Mouse (Mus musculus) midbrain, embryonic 10.5 days (tissue): ENCODE data around the gene Chmp5. TPM values are rescaled to one million over a fixed set of nuclear protein-coding genes. Genes with fewer than 3 reads are reported as not detected.
"Not testable (repeated sequence)": the region's sequence is repeated elsewhere in the genome, so short reads cannot be mapped to it uniquely, and the experiment has no call there.

Experiments used
- DNase-seq: peaks from one replicate; pipeline ENCODE4 v3.0.0-alpha.2; 2017; ENCODE audit warnings: low spot score
- H3K27ac ChIP-seq: fragments of 300-500 bp; sonication (generic); replicated peaks from 2 replicates; pipeline ENCODE4 v1.5.1; 2016; ENCODE audit warnings: mild to moderate bottlenecking
- H3K27me3 ChIP-seq: fragments of 300-500 bp; sonication (generic); 2 replicates; pipeline ENCODE4 v1.6.1; 2016; ENCODE audit warnings: low read depth, mild to moderate bottlenecking; ENCODE audit not compliant: poor library complexity, severe bottlenecking
- H3K36me3 ChIP-seq: fragments of 300-500 bp; sonication (generic); 2 replicates; pipeline ENCODE4 v1.6.1; 2016; ENCODE audit warnings: mild to moderate bottlenecking, moderate library complexity
- H3K4me1 ChIP-seq: fragments of 300-500 bp; sonication (generic); 2 replicates; pipeline ENCODE4 v1.6.1; 2016
- H3K4me3 ChIP-seq: fragments of 300-500 bp; sonication (generic); 2 replicates; pipeline ENCODE4 v1.5.1; 2016; ENCODE audit warnings: mild to moderate bottlenecking, moderate library complexity
- H3K9me3 ChIP-seq: fragments of 300-500 bp; sonication (generic); replicated peaks from 2 replicates; pipeline ENCODE4 v1.6.1; 2016; ENCODE audit warnings: mild to moderate bottlenecking
- WGBS: fragments of 180-500 bp; shearing (Covaris S2); methylation state at CpG from one replicate; pipeline ENCODE4 v1.1.7; 2016; 5-methylcytosine and 5-hydroxymethylcytosine counted together
- polyA plus RNA-seq: library from polyadenylated mRNA; unstranded; fragments of >200 nt; fragmentation: Nextera tagmentation; extraction: Ambion mirVana; gene quantifications from 2 replicates; pipeline ENCODE4 v1.2.1, GENCODE M21; 2016

The Chmp5 gene
- polyA plus RNA-seq, 1 experiment from 2014 or later, result 99.4 TPM

DNA sequence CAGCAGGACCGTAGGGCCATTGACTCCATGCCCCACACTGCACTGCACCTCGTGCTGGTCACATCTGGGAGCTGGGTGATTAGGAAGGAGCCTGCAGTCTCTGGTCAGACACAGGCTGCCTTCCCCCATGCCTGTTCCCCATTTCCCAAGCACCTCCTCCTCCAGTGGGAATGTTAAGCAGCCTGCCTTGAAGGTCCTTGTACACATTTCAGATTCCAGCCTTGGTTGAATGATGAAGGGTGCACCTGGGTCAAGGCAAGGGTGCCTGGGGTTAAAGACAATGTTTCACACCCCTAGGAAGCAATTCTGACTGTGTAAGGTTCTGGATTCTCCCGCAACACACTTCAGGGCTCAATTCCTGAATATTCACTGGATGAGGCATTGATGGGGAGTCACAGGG, 26.9 kb upstream of the Chmp5 start:
- H3K27ac ChIP-seq, result no peak overlapping the region
- H3K9me3 ChIP-seq, result no peaks in the 10 kb centered on the region
- H3K4me1 ChIP-seq, result peaks cover 5% of the 10 kb centered on the region
- 78% methylated on average over 3 of the region's 3 CpGs for WGBS
- no peaks in the 10 kb centered on the region for H3K36me3 ChIP-seq
- no peak overlapping the region for H3K4me3 ChIP-seq
- no peaks in the 10 kb centered on the region for H3K27me3 ChIP-seq
- DNase-seq, result no peak

DNA sequence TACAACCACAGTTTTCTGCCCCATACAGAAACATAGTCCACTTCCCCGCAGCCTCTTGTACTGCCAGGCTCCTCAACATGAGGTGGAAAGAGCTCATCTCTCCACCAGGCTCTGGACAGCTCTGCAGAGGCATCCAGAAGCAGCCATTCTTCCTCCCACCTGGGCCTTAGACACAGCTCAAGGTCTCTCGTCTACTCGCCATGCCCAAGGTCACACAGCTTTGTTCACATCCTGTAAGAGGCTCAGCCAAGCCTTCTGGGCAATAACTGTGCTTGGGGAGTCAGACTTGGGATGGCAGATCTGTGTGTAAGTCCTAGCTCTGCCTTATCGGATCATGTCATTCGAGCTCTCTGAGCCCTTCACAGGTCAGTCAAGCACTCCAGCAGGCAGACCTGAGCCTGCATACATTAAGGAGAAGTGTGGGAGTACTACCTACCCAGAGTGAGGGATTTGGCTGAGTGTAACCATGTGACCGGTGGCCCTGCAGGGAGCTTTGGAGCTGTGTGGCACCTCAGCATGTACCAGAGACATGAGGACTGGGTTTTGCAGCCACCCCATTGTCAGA, 25.0 kb upstream of the Chmp5 start:
- no peak overlapping the region for H3K4me3 ChIP-seq
- DNase-seq, result no peak
- H3K9me3 ChIP-seq, result no peaks in the 10 kb centered on the region
- no peak overlapping the region for H3K27ac ChIP-seq
- no peaks in the 10 kb centered on the region for H3K36me3 ChIP-seq
- WGBS, result 82% methylated on average over 6 of the region's 6 CpGs
- no peaks in the 10 kb centered on the region for H3K27me3 ChIP-seq
- H3K4me1 ChIP-seq, result peaks cover 5% of the 10 kb centered on the region

DNA sequence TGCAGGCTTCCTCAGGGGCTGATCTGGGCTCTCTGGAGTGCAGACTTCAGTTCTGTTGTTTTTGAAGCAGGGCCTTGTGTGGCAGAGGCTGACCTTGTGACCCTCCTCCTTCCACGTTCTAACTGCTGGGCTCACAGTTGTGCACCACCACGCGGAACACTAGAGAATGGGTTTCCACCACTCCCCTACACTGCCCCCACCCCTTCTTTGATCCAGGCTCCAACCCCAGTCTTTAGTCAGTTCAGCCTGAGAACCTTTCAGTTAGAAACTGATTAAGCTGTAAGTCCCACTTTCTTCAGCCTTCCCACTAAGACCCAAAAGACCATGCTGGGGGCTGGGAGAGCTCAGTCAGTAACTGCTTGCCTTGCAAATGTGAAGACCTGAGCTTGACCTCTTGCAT, 22.6 kb upstream of the Chmp5 start:
- H3K4me3 ChIP-seq, result no peak overlapping the region
- peaks cover 5% of the 10 kb centered on the region for H3K4me1 ChIP-seq
- H3K36me3 ChIP-seq, result no peaks in the 10 kb centered on the region
- H3K9me3 ChIP-seq, result no peaks in the 10 kb centered on the region
- 40% methylated on average over 3 of the region's 3 CpGs for WGBS
- no peak for DNase-seq
- H3K27me3 ChIP-seq, result no peaks in the 10 kb centered on the region
- no peak overlapping the region for H3K27ac ChIP-seq

DNA sequence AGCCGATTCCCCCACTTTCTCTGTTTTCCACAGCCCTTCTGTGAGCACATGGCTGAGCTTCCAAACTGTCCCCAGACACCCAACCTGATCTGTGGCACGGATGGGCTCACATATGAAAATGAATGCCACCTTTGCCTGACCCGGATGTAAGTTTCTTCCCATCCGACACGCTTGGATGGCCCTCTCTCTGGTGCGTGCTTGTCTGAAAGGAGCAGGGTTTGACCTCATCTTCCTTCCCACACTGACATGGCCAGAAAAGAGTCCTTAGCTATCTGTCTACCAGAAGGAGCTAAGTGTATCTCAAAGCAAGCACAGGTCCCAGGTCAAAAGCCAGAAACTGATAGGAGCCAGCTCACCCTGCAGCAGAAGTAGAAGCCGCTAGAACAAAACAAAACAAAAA, 19.2 kb upstream of the Chmp5 start:
- Histone ChIP-seq H3K27ac (no peak overlapping the region), H3K4me1 (peaks cover 5% of the 10 kb centered on the region), H3K4me3 (no peak overlapping the region), H3K27me3 (no peaks in the 10 kb centered on the region), H3K36me3 (peaks cover 25% of the 10 kb centered on the region), H3K9me3 (no peaks in the 10 kb centered on the region)
- no peak for DNase-seq
- WGBS, result 81% methylated on average over 7 of the region's 7 CpGs

GRCm38 (mm10) chr4:40933694-40934093, 14.5 kb upstream of the Chmp5 start:
- no peak for DNase-seq
- no peaks in the 10 kb centered on the region for H3K4me1 ChIP-seq
- H3K27me3 ChIP-seq, result no peaks in the 10 kb centered on the region
- 96% methylated on average over 5 of the region's 5 CpGs for WGBS
- no peaks in the 10 kb centered on the region for H3K9me3 ChIP-seq
- H3K4me3 ChIP-seq, result no peak overlapping the region
- peaks cover 69% of the 10 kb centered on the region for H3K36me3 ChIP-seq
- H3K27ac ChIP-seq, result no peak overlapping the region

GRCm38 (mm10) chr4:40934369-40934768, 13.8 kb upstream of the Chmp5 start:
- WGBS, result 96% methylated on average over 3 of the region's 3 CpGs
- H3K4me3 ChIP-seq, H3K27me3 ChIP-seq, DNase-seq, H3K27ac ChIP-seq, H3K9me3 ChIP-seq, H3K4me1 ChIP-seq: not testable (repeated sequence)
- peaks cover 76% of the 10 kb centered on the region for H3K36me3 ChIP-seq

DNA sequence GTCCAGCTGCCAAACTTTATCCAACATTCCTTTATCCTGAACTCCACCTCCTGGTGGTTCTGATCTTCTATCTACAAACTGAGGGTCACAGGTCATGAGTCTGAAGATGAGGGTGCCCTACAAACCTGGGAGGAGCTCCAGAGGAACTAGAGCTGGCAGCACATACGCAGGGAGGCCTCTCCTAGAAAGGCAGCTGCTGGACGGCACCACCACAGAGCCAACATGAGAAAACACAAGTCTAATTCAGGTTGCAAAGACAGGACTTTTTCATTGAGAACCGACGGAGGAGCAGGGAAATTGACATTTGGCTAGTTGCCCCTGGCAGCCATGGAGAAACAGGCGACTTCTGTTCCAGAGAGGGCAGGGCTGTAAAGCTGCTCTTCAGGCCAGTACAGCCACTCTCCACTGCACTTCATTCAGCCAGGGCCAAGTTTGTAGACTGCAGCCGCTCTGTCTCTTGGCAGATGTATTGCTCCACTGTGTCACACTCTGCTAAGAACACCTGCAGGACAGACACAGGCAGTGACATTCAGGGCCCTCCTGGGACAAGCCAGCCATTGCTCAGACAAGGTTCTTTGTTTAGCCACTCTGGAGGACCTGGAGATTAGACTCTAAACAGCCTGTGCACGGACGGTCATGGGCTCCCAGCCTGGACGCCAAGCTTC, 11.9 kb upstream of the Chmp5 start:
- WGBS, result 90% methylated on average over 9 of the region's 9 CpGs
- peaks cover 95% of the 10 kb centered on the region for H3K36me3 ChIP-seq

GRCm38 (mm10) chr4:40938793-40939192, 9.4 kb upstream of the Chmp5 start:
- Histone ChIP-seq H3K4me1 (no peaks in the 10 kb centered on the region), H3K9me3 (peaks cover 12% of the 10 kb centered on the region), H3K27me3 (no peaks in the 10 kb centered on the region), H3K36me3 (peaks cover 98% of the 10 kb centered on the region), H3K4me3 (no peak overlapping the region), H3K27ac (no peak overlapping the region)
- WGBS, result 91% methylated on average over 5 of the region's 5 CpGs
- no peak for DNase-seq

More for the DNA sequence above, 11.9 kb upstream of the Chmp5 start:
- peaks cover 12% of the 10 kb centered on the region for H3K9me3 ChIP-seq
- no peak overlapping the region for H3K27ac ChIP-seq
- no peaks in the 10 kb centered on the region for H3K27me3 ChIP-seq
- no peak for DNase-seq
- H3K4me1 ChIP-seq, result no peaks in the 10 kb centered on the region
- no peak overlapping the region for H3K4me3 ChIP-seq

DNA sequence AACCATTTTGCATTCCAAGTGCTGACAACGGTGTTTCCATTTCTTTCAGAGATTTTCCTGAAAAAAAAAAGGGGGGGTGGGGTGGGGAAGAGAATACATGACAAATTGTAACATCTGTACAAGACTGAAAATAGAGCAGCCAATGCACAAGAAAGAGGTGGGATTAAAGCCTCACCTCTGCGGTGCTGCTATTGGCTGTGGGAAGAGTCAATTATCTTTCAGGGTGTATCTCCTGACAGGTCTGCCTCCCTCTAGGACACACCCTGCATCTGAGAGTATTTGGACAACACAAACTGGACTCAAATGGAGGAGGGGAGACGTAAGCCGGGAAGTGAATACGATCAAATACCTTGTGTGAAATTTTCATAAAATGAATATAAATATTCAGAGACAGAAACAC, 4.6 kb upstream of the Chmp5 start:
- Histone ChIP-seq H3K4me1 (peaks cover 15% of the 10 kb centered on the region), H3K4me3 (no peak overlapping the region), H3K27ac (no peak overlapping the region), H3K27me3 (no peaks in the 10 kb centered on the region), H3K9me3 (peaks cover 12% of the 10 kb centered on the region), H3K36me3 (peaks cover 75% of the 10 kb centered on the region)
- no peak for DNase-seq
- 95% methylated on average over 5 of the region's 5 CpGs for WGBS

GRCm38 (mm10) chr4:40946516-40947121, 1.6 kb upstream of the Chmp5 start:
- no peaks in the 10 kb centered on the region for H3K27me3 ChIP-seq
- no peak overlapping the region for H3K27ac ChIP-seq
- no peaks in the 10 kb centered on the region for H3K9me3 ChIP-seq
- WGBS, result 92% methylated on average over 7 of the region's 7 CpGs
- no peak for DNase-seq
- peak overlapping the region; percentile 86 for H3K4me3 ChIP-seq
- peaks cover 62% of the 10 kb centered on the region for H3K36me3 ChIP-seq
- peaks cover 24% of the 10 kb centered on the region for H3K4me1 ChIP-seq

- no peaks in the 10 kb centered on the region for H3K27me3 ChIP-seq
- H3K4me1 ChIP-seq, result peaks cover 24% of the 10 kb centered on the region
- H3K36me3 ChIP-seq, result peaks cover 61% of the 10 kb centered on the region
- peak overlapping the region; percentile 86 for H3K4me3 ChIP-seq
- no peaks in the 10 kb centered on the region for H3K9me3 ChIP-seq
- no peak for DNase-seq
- peak overlapping the region; percentile 91 for H3K27ac ChIP-seq
- under 1% methylated on average over 40 of the region's 40 CpGs for WGBS
Observed at GRCm38 (mm10) chr4:40947565-40948159, 545 bp upstream of the Chmp5 start.

DNA sequence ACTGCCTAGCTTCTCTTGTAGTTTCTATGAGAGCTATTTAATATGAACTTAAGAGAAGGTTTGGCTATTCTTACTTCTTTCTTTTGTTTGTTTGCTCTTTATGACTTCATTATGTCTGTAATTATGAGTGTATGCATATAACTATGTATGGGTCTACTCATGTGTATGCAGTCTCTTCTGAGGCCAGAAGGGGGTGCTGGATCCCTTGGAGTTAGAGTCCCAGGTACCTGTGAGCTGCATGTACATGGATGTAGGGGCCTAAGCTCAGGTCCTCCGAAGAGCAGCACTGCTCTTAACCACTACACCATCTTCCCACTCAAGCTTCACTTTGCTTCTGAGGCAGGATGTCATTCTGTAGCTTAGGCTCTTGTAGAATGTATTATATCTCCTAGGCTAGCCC, 5.3 kb downstream of the Chmp5 start:
- DNase-seq, result no peak
- WGBS, result 85% methylated on average over 1 of the region's 1 CpGs
- Histone ChIP-seq H3K4me1 (peaks cover 9% of the 10 kb centered on the region), H3K4me3 (no peak overlapping the region), H3K9me3 (no peaks in the 10 kb centered on the region), H3K27me3 (no peaks in the 10 kb centered on the region), H3K36me3 (peaks cover 82% of the 10 kb centered on the region), H3K27ac (no peak overlapping the region)

DNA sequence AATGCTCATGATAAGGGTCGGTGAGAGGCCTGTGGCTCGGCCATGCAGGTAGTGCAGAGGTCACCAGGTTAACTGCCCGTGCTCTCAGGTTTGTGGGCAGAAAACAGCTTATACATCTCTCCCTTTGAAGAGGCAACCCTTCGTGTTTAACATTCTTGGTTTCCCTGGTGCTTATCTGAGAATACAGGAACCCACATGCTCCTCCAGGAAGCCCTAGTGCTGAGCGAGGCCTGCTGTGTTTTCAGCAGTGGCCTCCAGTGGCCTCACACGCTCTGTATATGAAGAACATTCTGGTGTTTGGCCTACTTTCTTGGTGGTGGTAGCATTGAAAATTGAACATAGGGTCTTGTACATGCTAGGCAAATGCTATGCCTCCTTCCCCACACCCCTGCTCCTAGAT, 7.7 kb downstream of the Chmp5 start:
- Histone ChIP-seq H3K27ac (no peak overlapping the region), H3K27me3 (no peaks in the 10 kb centered on the region), H3K4me3 (no peak overlapping the region), H3K4me1 (no peaks in the 10 kb centered on the region), H3K9me3 (no peaks in the 10 kb centered on the region), H3K36me3 (peaks cover 95% of the 10 kb centered on the region)
- no peak for DNase-seq
- WGBS, result 95% methylated on average over 6 of the region's 6 CpGs
